Mouse (Mus musculus) small intestine, adult 2 months (tissue): ENCODE data around the gene Klk10.

ENCODE experiments used
- CTCF ChIP-seq: fragments of 200-500 bp; IDR thresholded peaks from 2 replicates; pipeline ENCODE4 v1.5.1; 2012; ENCODE audit warnings: low read depth, mild to moderate bottlenecking, control low read depth, inconsistent platforms, low read length, moderate library complexity, mixed read lengths; ENCODE audit not compliant: insufficient replicate concordance, insufficient read length; ENCODE audit errors: extremely low read depth
- POLR2A ChIP-seq: fragments of 200-500 bp; IDR thresholded peaks from 2 replicates; pipeline ENCODE4 v1.6.1; 2012; ENCODE audit warnings: low read depth, mild to moderate bottlenecking, control low read depth, inconsistent platforms, low read length, moderate library complexity

GRCm38 (mm10) chr7:43771916-43772315 lies 8.9 kb upstream of the Klk10 start:
- TF ChIP-seq POLR2A: no peak
- no peak for TF ChIP-seq CTCF
